Mouse (Mus musculus): ENCODE results near the gene Gfod1. TPM values are rescaled to one million over a fixed set of nuclear protein-coding genes. Genes with fewer than 3 reads are reported as not detected.

Gene Gfod1
- polyA plus RNA-seq, 1 experiment from 2014 or later = 0.23 TPM

DNA sequence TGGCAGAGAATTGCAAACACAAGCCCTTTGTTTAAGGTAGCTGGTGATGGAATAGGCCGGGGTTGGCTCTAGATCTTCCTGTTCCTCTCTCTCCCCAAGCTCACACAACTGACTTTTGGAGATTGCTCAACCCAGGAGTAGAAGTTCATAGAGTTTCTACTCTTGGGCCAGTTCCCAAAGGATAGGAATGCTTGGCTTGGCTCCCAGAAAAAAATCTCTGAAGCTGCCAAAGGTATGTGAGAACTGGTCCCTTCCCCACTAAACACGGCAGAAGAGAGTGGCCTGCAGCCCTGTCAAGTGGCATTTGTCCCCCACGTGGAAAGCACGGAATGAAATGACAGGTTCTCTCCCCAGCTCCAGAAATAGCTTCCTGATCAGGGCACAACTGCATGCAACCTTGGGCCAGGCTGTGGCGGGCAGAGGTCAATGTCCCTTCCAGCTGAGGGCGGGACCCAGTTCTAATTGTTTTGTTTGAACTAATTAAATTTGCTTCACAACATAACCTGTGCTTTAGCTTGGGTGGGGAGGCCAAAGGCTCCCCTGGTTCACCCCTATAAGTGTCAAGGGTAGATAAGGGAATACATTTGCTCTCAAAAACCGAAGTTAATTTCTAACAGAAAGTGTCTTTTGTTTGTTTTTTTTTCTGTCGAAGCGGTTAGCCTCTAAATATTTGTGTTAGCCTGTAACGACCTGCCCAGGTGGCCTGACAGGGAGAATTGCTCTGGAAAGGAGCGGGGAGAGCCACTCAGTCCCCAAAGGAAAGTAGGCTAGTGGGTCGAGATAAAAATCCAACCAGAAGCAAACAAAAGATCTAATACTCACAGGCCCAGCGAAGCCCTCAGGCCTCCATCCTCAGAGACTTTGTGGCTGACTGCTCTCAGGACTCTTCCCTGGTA, 71.8 kb downstream of the Gfod1 start:
- Histone ChIP-seq H3K36me3 (no peaks in the 10 kb centered on the region), H3K27me3 (ENCODE audit: low read depth, poor library complexity, severe bottlenecking) (no peaks in the 10 kb centered on the region), H3K27ac (peak overlapping the region; percentile 66), H3K4me1 (peaks cover 58% of the 10 kb centered on the region), H3K4me3 (no peak overlapping the region), H3K9me3 (replicated peaks) (no peaks in the 10 kb centered on the region)
- no peak for DNase-seq (ENCODE audit: low spot score)
- WGBS = 33% methylated on average over 13 of the region's 13 CpGs

DNA sequence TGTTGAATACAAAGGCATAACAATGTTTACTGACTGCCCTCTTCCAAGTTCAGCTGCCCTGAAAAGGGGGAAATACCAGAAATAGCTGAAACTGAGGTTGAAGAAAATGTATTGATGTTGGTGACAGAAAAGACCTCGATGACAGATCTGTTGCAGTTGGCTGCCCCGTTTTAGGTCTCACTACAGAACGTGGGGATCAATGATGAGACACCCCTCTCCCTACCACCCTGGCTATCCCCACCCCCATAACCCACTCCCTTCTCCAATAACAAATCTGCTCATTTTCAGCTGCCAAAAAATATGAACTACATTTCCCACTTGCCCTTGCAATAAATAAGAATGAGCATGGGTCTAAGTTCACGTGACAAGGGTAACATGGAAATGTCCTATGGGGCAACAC, 73.1 kb downstream of the Gfod1 start:
- no peak for DNase-seq (ENCODE audit: low spot score)
- Histone ChIP-seq H3K4me3 (no peak overlapping the region), H3K27me3 (ENCODE audit: low read depth, poor library complexity, severe bottlenecking) (no peaks in the 10 kb centered on the region), H3K27ac (peak overlapping the region; percentile 46; the same call in 1 of the 2 replicates), H3K4me1 (peaks cover 56% of the 10 kb centered on the region), H3K9me3 (replicated peaks) (no peaks in the 10 kb centered on the region), H3K36me3 (no peaks in the 10 kb centered on the region)
- WGBS = 81% methylated on average over 4 of the region's 4 CpGs

GRCm38 (mm10) chr13:43230238-43230637, 73.7 kb downstream of the Gfod1 start:
- Histone ChIP-seq H3K4me3 (no peak overlapping the region), H3K27me3 (ENCODE audit: low read depth, poor library complexity, severe bottlenecking) (no peaks in the 10 kb centered on the region), H3K4me1 (peaks cover 50% of the 10 kb centered on the region), H3K9me3 (replicated peaks) (no peaks in the 10 kb centered on the region), H3K36me3 (no peaks in the 10 kb centered on the region), H3K27ac (peak overlapping the region; percentile 46; the same call in 1 of the 2 replicates)
- DNase-seq (ENCODE audit: low spot score) = no peak
- WGBS = 82% methylated on average over 6 of the region's 6 CpGs

DNA sequence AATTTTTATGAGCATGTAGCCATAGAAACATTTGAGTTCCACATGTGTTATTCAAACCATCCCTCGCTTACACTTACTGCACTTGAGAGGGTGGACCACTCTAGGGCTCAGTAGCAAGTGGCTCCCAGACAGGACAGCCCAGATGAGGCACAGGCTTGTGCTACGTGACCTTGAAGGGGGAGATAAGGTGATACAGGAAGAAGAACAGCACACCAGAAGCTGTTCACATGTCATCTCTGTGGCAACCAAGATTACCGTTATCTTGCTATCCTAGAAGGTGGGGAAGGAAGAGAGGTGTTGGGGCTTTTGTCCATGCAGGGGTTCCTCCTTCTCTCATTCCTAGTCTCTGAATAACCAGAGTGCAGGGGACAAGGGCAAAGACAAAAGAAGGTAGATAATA, 74.2 kb downstream of the Gfod1 start:
- H3K27me3 ChIP-seq (ENCODE audit: low read depth, poor library complexity, severe bottlenecking) = no peaks in the 10 kb centered on the region
- peaks cover 46% of the 10 kb centered on the region for H3K4me1 ChIP-seq
- H3K4me3 ChIP-seq = no peak overlapping the region
- no peaks in the 10 kb centered on the region for H3K36me3 ChIP-seq
- DNase-seq (ENCODE audit: low spot score) = no peak
- H3K9me3 ChIP-seq (replicated peaks) = no peaks in the 10 kb centered on the region
- H3K27ac ChIP-seq = peak overlapping the region; percentile 46; the same call in 1 of the 2 replicates
- WGBS = 82% methylated on average over 3 of the region's 3 CpGs

- DNase-seq (ENCODE audit: low spot score) = no peak
- 82% methylated on average over 6 of the region's 6 CpGs for WGBS
- no peak overlapping the region for H3K27ac ChIP-seq
- no peaks in the 10 kb centered on the region for H3K27me3 ChIP-seq (ENCODE audit: low read depth, poor library complexity, severe bottlenecking)
- H3K4me1 ChIP-seq = peaks cover 39% of the 10 kb centered on the region
- H3K36me3 ChIP-seq = no peaks in the 10 kb centered on the region
- H3K9me3 ChIP-seq (replicated peaks) = no peaks in the 10 kb centered on the region
- H3K4me3 ChIP-seq = no peak overlapping the region
Observed at GRCm38 (mm10) chr13:43228141-43228540, 75.8 kb downstream of the Gfod1 start.

- H3K4me1 ChIP-seq = peaks cover 18% of the 10 kb centered on the region
- no peak overlapping the region for H3K4me3 ChIP-seq
- H3K9me3 ChIP-seq (replicated peaks) = no peaks in the 10 kb centered on the region
- DNase-seq (ENCODE audit: low spot score) = no peak
- no peak overlapping the region for H3K27ac ChIP-seq
- WGBS = 82% methylated on average over 10 of the region's 10 CpGs
- H3K27me3 ChIP-seq (ENCODE audit: low read depth, poor library complexity, severe bottlenecking) = no peaks in the 10 kb centered on the region
- H3K36me3 ChIP-seq = no peaks in the 10 kb centered on the region
Observed at GRCm38 (mm10) chr13:43226041-43226440, 77.9 kb downstream of the Gfod1 start.

DNA sequence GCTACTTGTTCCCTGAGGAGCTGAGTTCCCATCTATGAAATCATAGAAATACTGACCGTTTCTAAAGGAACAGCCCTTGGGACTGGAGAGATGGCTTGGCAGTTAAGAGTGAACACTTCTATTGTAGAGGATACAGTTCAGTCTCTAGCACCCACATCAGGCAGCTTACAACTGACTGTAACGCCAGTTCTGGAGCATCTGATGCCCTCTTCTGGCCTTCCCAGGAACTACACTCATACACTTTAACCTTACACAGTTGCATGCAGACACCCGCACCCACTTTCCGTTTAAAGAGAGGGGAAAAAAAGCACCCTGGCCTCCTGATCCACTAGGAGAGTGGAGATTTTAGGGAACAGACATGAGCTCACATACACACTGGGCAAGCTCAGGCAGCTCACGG, 78.8 kb downstream of the Gfod1 start:
- Histone ChIP-seq H3K4me3 (no peak overlapping the region), H3K27ac (no peak overlapping the region), H3K27me3 (ENCODE audit: low read depth, poor library complexity, severe bottlenecking) (no peaks in the 10 kb centered on the region), H3K4me1 (peaks cover 9% of the 10 kb centered on the region), H3K9me3 (replicated peaks) (no peaks in the 10 kb centered on the region), H3K36me3 (no peaks in the 10 kb centered on the region)
- 74% methylated on average over 5 of the region's 5 CpGs for WGBS
- DNase-seq (ENCODE audit: low spot score) = no peak

DNA sequence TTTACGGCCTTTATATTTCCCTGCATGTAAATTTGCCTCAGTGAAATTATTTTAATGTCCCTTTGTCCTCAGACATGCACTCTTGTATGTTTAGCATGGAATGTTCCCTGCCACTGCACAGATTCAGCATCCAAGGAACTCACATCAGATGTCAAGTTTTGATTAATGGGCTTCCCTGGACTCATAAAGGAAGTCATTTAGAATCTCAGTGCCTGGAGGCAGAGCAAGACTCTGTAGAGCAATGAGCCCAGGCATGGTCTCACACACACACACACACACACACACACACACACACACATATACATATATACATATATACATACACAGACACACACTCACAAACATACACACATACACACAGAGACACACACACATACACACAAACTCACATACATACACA, 81.9 kb downstream of the Gfod1 start:
- H3K36me3 ChIP-seq = no peaks in the 10 kb centered on the region
- no peak overlapping the region for H3K27ac ChIP-seq
- 83% methylated on average over 1 of the region's 1 CpGs for WGBS

GRCm38 (mm10) chr13:43221290-43221689, 82.7 kb downstream of the Gfod1 start:
- H3K36me3 ChIP-seq = no peaks in the 10 kb centered on the region
- peaks cover 8% of the 10 kb centered on the region for H3K4me1 ChIP-seq
- no peak overlapping the region for H3K27ac ChIP-seq
- no peak for DNase-seq (ENCODE audit: low spot score)
- WGBS = 92% methylated on average over 6 of the region's 6 CpGs
- no peaks in the 10 kb centered on the region for H3K27me3 ChIP-seq (ENCODE audit: low read depth, poor library complexity, severe bottlenecking)
- H3K4me3 ChIP-seq = no peak overlapping the region
- H3K9me3 ChIP-seq (replicated peaks) = no peaks in the 10 kb centered on the region

More for the DNA sequence above, 81.9 kb downstream of the Gfod1 start:
- Histone ChIP-seq H3K9me3 (replicated peaks) (no peaks in the 10 kb centered on the region), H3K4me3 (no peak overlapping the region), H3K4me1 (peaks cover 6% of the 10 kb centered on the region), H3K27me3 (ENCODE audit: low read depth, poor library complexity, severe bottlenecking) (no peaks in the 10 kb centered on the region)
- no peak for DNase-seq (ENCODE audit: low spot score)

DNA sequence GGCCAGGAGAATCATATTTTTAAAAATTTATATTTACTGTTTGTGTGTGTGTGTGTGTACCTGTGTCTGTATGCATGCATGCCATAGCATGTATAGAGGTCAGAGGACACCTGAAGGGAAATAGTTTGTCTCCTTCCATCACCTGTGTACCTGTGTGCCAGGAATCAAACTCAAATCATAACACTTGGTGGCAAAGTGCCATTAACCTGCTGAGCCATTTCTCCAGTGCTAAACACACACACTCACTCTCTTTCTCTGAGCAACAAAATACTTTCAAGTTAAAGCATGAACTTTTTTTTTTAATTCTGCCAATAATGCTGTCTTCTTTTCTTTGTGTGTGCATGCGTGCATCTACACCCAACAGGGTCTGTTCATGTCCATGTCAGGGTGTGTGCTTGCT, 83.3 kb downstream of the Gfod1 start:
- Histone ChIP-seq H3K36me3 (no peaks in the 10 kb centered on the region), H3K4me1 (peaks cover 14% of the 10 kb centered on the region), H3K9me3 (replicated peaks) (no peaks in the 10 kb centered on the region), H3K4me3 (no peak overlapping the region), H3K27me3 (ENCODE audit: low read depth, poor library complexity, severe bottlenecking) (no peaks in the 10 kb centered on the region), H3K27ac (no peak overlapping the region)
- 86% methylated on average over 1 of the region's 1 CpGs for WGBS
- DNase-seq (ENCODE audit: low spot score) = no peak

DNA sequence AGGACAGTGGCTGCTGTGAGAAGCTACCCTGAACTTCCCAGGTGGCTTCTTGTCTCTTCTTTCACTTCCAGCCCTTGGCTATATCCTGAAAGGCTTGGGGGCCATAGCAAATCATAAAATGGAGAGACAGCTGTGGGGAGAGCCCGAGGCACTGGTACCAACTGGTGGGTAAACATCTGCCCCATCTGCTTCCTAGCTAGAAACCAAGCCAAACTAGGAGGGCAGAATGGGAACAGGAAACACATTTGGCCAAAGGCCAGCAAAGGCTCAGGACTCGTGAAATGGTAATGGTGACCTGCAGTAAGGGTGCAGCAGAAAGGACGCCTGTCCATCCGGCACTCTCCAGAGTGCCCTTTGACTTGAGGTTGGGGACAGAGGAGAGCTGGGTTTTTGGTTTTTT, 85.2 kb downstream of the Gfod1 start:
- peaks cover 26% of the 10 kb centered on the region for H3K4me1 ChIP-seq
- no peaks in the 10 kb centered on the region for H3K36me3 ChIP-seq
- H3K4me3 ChIP-seq = no peak overlapping the region
- 68% methylated on average over 4 of the region's 4 CpGs for WGBS
- no peaks in the 10 kb centered on the region for H3K9me3 ChIP-seq (replicated peaks)
- H3K27me3 ChIP-seq (ENCODE audit: low read depth, poor library complexity, severe bottlenecking) = no peaks in the 10 kb centered on the region
- no peak overlapping the region for H3K27ac ChIP-seq
- no peak for DNase-seq (ENCODE audit: low spot score)

GRCm38 (mm10) chr13:43218284-43218683, 85.7 kb downstream of the Gfod1 start:
- H3K27me3 ChIP-seq (ENCODE audit: low read depth, poor library complexity, severe bottlenecking) = no peaks in the 10 kb centered on the region
- DNase-seq (ENCODE audit: low spot score) = no peak
- H3K9me3 ChIP-seq (replicated peaks) = no peaks in the 10 kb centered on the region
- H3K36me3 ChIP-seq = no peaks in the 10 kb centered on the region
- 74% methylated on average over 4 of the region's 4 CpGs for WGBS
- no peak overlapping the region for H3K27ac ChIP-seq
- H3K4me3 ChIP-seq = no peak overlapping the region
- H3K4me1 ChIP-seq = peaks cover 26% of the 10 kb centered on the region

- H3K27ac ChIP-seq = no peak overlapping the region
- H3K36me3 ChIP-seq = no peaks in the 10 kb centered on the region
- 85% methylated on average over 4 of the region's 4 CpGs for WGBS
- H3K9me3 ChIP-seq (replicated peaks) = no peaks in the 10 kb centered on the region
- no peaks in the 10 kb centered on the region for H3K27me3 ChIP-seq (ENCODE audit: low read depth, poor library complexity, severe bottlenecking)
- DNase-seq (ENCODE audit: low spot score) = no peak
- H3K4me3 ChIP-seq = no peak overlapping the region
- H3K4me1 ChIP-seq = peaks cover 27% of the 10 kb centered on the region
Observed at GRCm38 (mm10) chr13:43217686-43218085, 86.3 kb downstream of the Gfod1 start.
